Mouse (Mus musculus): ENCODE data around the gene B4galnt1. TPM values are rescaled to one million over a fixed set of nuclear protein-coding genes. Genes with fewer than 3 reads are reported as not detected.
A peak's percentile ranks its signal among the peaks of the same experiment; 100 is the strongest.

B4galnt1 gene
- total and polyA plus RNA-seq, 3 experiments, result 24.6 to 66.0 (median 65.8) TPM

- TF ChIP-seq USF2 (IDR thresholded peaks at IDR 0.05; ENCODE audit: borderline replicate concordance in 1 of 2, insufficient read depth in 1 of 2, low read depth in 1 of 2, low read length in 2 of 2), result no peak
- peak; percentile 91 to 97 for TF ChIP-seq EP300 (IDR thresholded peaks at IDR 0.05; ENCODE audit: low read depth in 1 of 2, low read length in 2 of 2)
- TF ChIP-seq MAZ (IDR thresholded peaks at IDR 0.05; ENCODE audit: low read depth, low read length), result peak; percentile 84
- TF ChIP-seq BHLHE40 (IDR thresholded peaks at IDR 0.05; ENCODE audit: borderline replicate concordance, low read depth, low read length), result peak; percentile 81; the same call in 1 of the 2 replicates
- no peak for TF ChIP-seq E2F4 (IDR thresholded peaks at IDR 0.05; ENCODE audit: borderline replicate concordance, low read depth, low read length)
- no peak for TF ChIP-seq USF1 (IDR thresholded peaks at IDR 0.05; ENCODE audit: low read depth, low read length)
- TF ChIP-seq GABPA (IDR thresholded peaks at IDR 0.05; ENCODE audit: low read depth, low read length), result no peak
- TF ChIP-seq GATA1 (IDR thresholded peaks at IDR 0.05; ENCODE audit: low read depth, low read length), result peak; percentile 85
- TF ChIP-seq TCF12 (IDR thresholded peaks at IDR 0.05; ENCODE audit: low read depth, low read length), result peak; percentile 94
- TF ChIP-seq RCOR1 (IDR thresholded peaks at IDR 0.05; ENCODE audit: low read depth, low read length), result peak; percentile 78
- TF ChIP-seq ELF1 (IDR thresholded peaks at IDR 0.05; ENCODE audit: low read depth, low read length), result peak; percentile 26; the same call in 1 of the 2 replicates
- peak; percentile 94 for TF ChIP-seq SIN3A (IDR thresholded peaks at IDR 0.05; ENCODE audit: low read length)
- TF ChIP-seq POLR2A (IDR thresholded peaks at IDR 0.05; ENCODE audit: control insufficient read depth in 1 of 2, insufficient read depth in 1 of 2, low read depth in 1 of 2, low read length in 2 of 2, poor library complexity in 1 of 2), result no peak; a peak in 1 of 4 replicates
- TF ChIP-seq MAFK (IDR thresholded peaks at IDR 0.05; ENCODE audit: borderline replicate concordance, low read depth, low read length), result no peak
These were observed 40.3 kb downstream of the B4galnt1 start (continued) for GRCm38 (mm10) chr10:127205373-127205772.

DNA sequence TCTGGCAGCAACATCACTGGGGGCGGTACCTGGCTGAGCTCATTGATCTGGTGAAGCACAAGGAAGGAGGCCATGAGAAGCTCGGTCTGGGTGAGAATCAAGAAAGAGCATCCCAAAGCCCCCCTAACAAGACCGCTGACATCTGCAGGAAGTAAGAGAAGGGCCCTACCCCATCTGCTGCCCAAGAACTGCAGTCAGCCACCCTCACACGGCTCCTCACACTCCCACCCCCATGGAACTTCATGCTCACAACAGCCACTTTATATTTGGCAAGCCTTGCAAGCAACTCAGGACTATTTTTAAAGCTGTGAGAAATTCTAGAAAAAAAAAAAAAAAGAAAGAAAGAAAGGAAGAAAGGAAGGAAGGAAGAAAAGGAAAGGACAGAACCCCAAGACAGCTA is 43.9 kb downstream of the B4galnt1 start:
- Histone ChIP-seq H3K4me1 (ENCODE audit: control insufficient read depth in 1 of 2, insufficient read depth in 2 of 2, low read length in 2 of 2) (peaks cover 20 to 32% of the 10 kb centered on the region in 2 experiments), H3K27me3 (ENCODE audit: control insufficient read depth in 1 of 2, insufficient read depth in 2 of 2, low read length in 2 of 2) (no peaks in the 10 kb centered on the region), H3K79me2 (ENCODE audit: control insufficient read depth, insufficient read depth, low read length, poor library complexity) (peaks cover 32% of the 10 kb centered on the region), H3K36me3 (ENCODE audit: control insufficient read depth in 1 of 2, insufficient read depth in 2 of 2, low read length in 2 of 2) (peaks cover 5 to 25% of the 10 kb centered on the region in 2 experiments), H3K9me3 (replicated peaks; ENCODE audit: insufficient read depth, low read length) (no peaks in the 10 kb centered on the region), H3K4me3 (ENCODE audit: control insufficient read depth in 1 of 2, insufficient read depth in 1 of 2, low read depth in 2 of 2, low read length in 2 of 2) (no peak overlapping the region), H3K9ac (ENCODE audit: control insufficient read depth, low read depth, low read length, poor library complexity, severe bottlenecking) (no peak overlapping the region), H3K27ac (ENCODE audit: control insufficient read depth, low read depth, low read length) (no peak overlapping the region)
- no peak for DNase-seq (ENCODE audit: low read depth, low spot score)
- TF ChIP-seq NELFE (IDR thresholded peaks at IDR 0.05; ENCODE audit: low read depth, low read length), result no peak
- TF ChIP-seq MAX (IDR thresholded peaks at IDR 0.05; ENCODE audit: low read length), result no peak
- TF ChIP-seq MAFK (IDR thresholded peaks at IDR 0.05; ENCODE audit: borderline replicate concordance, low read depth, low read length), result no peak
- TF ChIP-seq POLR2A (IDR thresholded peaks at IDR 0.05; ENCODE audit: control insufficient read depth in 1 of 2, insufficient read depth in 1 of 2, low read depth in 1 of 2, low read length in 2 of 2, poor library complexity in 1 of 2), result no peak
- no peak for TF ChIP-seq SMC3 (IDR thresholded peaks at IDR 0.05; ENCODE audit: low read depth, low read length)
- TF ChIP-seq POLR2AphosphoS2 (IDR thresholded peaks at IDR 0.05; ENCODE audit: low read length), result no peak
- no peak for TF ChIP-seq NRF1 (IDR thresholded peaks at IDR 0.05; ENCODE audit: insufficient read depth, low read depth, low read length, poor library complexity, severe bottlenecking)
- TF ChIP-seq TAL1 (IDR thresholded peaks at IDR 0.05; ENCODE audit: low read length), result no peak
- no peak for TF ChIP-seq GATA1 (IDR thresholded peaks at IDR 0.05; ENCODE audit: low read depth, low read length)
- TF ChIP-seq CHD1 (IDR thresholded peaks at IDR 0.05; ENCODE audit: low read depth, low read length), result no peak
- no peak for TF ChIP-seq RAD21 (IDR thresholded peaks at IDR 0.05; ENCODE audit: low read depth, low read length)
- TF ChIP-seq RCOR1 (IDR thresholded peaks at IDR 0.05; ENCODE audit: low read depth, low read length), result no peak
- no peak for TF ChIP-seq MYB (IDR thresholded peaks at IDR 0.05; ENCODE audit: low read depth, low read length)
- TF ChIP-seq MAZ (IDR thresholded peaks at IDR 0.05; ENCODE audit: low read depth, low read length), result no peak
- TF ChIP-seq USF1 (IDR thresholded peaks at IDR 0.05; ENCODE audit: low read depth, low read length), result no peak
- no peak for TF ChIP-seq ZC3H11A (IDR thresholded peaks at IDR 0.05; ENCODE audit: low read depth, low read length)

Data from MEL (cell line).